Mouse (Mus musculus): ENCODE measurements around the gene Grrp1. TPM values are rescaled to one million over a fixed set of nuclear protein-coding genes. Genes with fewer than 3 reads are reported as not detected.

Gene Grrp1
- polyA plus RNA-seq (2017; shearing (Covaris generic)), result not detected

DNA sequence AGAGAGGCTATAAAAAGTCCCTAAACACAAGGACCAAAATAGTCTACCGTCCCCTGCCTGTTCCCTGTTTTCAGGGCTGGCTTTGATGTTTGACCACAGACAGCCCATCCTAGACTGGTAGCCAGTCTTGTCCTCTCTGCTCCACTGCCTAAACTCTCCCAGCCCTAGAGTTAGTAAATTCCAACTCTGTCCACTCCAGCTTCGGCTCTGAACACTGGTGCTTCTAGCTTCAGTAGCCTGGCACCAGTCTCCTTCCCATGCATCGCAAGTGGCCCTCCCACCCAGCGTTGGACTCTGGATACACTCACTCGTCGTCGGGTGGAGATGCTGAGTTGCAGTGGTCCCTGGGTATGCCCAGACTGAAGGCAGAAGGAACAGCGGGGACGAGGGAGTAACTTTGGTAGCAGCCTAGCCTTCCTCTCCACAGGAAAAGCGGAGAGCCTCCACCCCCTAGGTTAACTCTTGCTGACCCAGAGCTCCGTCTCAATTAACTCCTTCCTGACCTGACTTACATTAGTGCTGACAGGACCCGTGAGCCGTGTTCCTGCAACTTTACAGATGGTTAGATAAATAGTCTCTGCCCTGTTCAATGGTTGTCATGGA, at the start of gene Grrp1:
Grrp1 (minus strand) TSS at position 385 of the 603 bp plus-strand sequence.

DNA sequence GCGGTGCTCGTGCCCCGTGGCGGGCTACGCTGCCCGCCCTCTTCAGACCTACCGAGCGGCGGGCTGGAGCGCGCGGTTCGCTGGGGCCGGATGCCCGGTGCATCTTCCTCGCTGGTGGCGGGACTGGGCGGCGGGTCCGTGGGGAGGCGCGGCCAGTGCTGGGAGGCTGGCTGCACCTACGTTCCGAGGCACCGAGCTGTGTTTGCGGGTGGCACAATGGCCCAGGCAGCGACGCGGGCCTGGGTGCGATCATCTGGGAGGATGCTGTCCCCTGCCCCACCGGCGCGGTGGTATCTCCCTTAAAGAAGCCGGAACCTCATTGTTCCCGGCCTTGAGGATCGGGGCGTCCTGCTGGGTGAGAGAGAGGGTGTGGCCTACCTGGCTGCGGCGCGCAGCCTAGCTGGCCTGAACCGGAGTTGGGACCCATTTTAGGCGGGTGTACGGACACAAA, 33.7 kb upstream of the Grrp1 start, which contains the start of gene Pdik1l:
Pdik1l (minus strand) TSS at position 321 of the 451 bp plus-strand sequence.

DNA sequence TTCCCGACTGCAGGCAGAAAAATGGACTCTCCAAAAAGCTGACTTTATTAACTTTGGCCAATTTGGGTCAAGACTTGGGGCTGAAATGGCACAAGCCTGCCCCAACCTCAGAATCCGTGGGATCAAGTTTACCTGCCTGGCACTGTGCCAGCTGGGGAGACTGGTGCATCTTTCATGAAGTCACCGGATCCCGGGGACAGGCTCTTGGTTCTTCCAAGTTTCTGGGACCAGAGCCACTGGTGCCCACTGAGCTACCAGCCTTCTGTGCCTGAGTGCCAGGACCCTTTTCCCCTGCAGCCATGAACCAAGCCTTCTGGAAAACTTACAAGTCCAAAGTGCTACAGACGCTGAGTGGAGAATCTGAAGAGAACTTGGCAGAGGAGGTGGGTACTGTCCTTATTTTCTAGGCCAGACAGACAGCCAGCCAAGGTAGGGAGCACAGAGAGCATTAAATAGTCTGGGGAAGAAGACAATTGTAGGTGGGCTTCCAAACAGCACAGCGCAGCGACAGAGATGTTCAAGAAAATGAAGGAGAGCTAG, 7.1 kb downstream of the Grrp1 start, which contains the start of gene Gm30191:
Gm30191 (plus strand) TSS at position 217 of the 540 bp plus-strand sequence.

DNA sequence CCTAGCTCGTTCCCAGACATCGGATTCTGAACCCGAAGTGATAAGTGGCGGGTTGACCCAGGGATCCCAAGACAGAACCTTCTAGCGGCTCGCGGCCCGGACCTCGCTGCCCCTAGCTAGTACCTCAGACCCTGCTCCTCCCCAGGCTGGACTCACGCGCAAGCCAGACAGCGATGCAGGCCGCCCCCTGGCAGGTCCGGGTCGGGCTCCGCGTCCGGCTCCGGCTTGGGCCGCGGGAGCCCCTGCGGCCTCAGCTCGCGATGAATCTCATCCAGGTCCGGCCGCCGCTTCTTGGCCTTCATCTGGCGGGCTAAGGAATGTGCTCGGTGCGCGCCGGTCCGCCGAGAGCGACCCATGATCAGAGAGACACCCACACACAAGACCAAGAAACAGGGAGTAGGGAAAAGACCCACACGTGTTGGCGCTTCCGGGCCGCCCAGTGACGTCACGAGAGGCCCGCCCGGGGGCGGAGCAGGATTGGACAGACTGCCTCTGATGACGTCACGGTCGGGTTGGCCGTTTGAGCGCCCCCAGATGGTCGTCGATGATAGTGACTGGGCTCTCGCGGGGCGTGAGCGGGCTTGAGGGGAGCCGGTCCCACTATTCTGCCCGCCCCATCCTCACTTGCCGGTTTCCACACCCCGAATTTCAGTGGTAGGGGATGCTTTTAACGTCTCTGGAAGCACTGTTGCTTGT, 8.6 kb downstream of the Grrp1 start, which contains the start of gene Zfp593:
Zfp593 (minus strand) TSS at position 445 of the 696 bp plus-strand sequence.

DNA sequence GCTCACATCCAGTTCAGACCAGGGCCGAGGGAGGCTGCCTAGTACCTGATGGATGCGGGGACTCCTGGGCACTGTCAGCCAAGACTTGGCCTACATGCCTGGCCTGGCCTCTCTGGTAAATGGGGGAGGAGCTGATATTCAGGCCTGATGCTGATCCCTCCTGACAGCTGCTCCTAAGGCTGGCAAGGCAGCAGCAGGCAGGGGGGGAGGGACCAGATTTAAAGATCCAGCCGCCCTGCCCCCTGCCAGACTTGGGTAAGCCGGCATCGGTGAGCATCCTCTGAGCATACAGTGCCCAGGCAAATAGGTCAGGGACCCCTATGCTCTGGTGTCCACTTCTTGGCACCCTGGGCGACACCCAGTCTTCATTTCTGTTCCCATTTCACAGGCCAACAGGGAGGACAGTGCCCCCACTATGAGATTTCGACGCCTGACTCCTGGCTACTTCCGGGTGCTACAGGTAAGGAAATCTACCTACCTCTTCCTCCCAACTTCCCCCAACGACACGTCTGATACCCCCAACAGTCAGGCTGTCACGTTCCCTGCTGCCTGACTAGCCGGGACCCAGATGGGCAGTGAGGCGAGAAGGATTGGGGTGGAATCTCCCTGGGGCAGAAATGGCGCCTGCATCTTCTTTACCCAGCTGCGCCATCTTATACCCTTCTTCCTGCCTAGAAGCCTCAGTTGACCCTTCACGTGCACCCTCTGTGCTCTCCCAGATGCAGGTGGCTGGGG, 10.2 kb downstream of the Grrp1 start, which contains the start of gene E130218I03Rik:
E130218I03Rik (plus strand) TSS at position 147 of the 735 bp plus-strand sequence.

GRCm38 (mm10) chr4:134238279-134238651, 15.6 kb downstream of the Grrp1 start, which contains the start of gene Cnksr1:
Gene Cnksr1, minus strand, starts transcription at chr4:134238399.

GRCm38 (mm10) chr4:134227194-134227593, 26.7 kb downstream of the Grrp1 start, which contains the start of gene Catsper4:
Gene Catsper4, minus strand, starts transcription at chr4:134227383.

GRCm38 (mm10) chr4:134202904-134203303, 51.0 kb downstream of the Grrp1 start, which contains the start of gene Gm7534:
Gene Gm7534, minus strand, starts transcription at chr4:134203004.

Other genes starting within 250 kb of the Grrp1 start
- not detected for gene Lin28a, start 235.3 kb downstream of the Grrp1 start, polyA plus RNA-seq (2017; shearing (Covaris generic))
- gene Zfp683, start 200.3 kb downstream of the Grrp1 start, polyA plus RNA-seq (2017; shearing (Covaris generic)), result 2.5 TPM
- 18.3 TPM for gene Crybg2, start 193.3 kb downstream of the Grrp1 start, polyA plus RNA-seq (2017; shearing (Covaris generic))
- 2,675 TPM for gene Cd52, start 159.0 kb downstream of the Grrp1 start, polyA plus RNA-seq (2017; shearing (Covaris generic))
- 48.4 TPM for gene Ubxn11, start 151.5 kb downstream of the Grrp1 start, polyA plus RNA-seq (2017; shearing (Covaris generic))
- 1,409 TPM for gene Sh3bgrl3, start 125.3 kb downstream of the Grrp1 start, polyA plus RNA-seq (2017; shearing (Covaris generic))
- gene Cep85, start 67.0 kb downstream of the Grrp1 start, polyA plus RNA-seq (2017; shearing (Covaris generic)), result 89.6 TPM
- gene Gm7534, start 51.1 kb downstream of the Grrp1 start, polyA plus RNA-seq (2017; shearing (Covaris generic)), result not detected
- not detected for gene Catsper4, start 26.7 kb downstream of the Grrp1 start, polyA plus RNA-seq (2017; shearing (Covaris generic))
- gene Cnksr1, start 15.7 kb downstream of the Grrp1 start, polyA plus RNA-seq (2017; shearing (Covaris generic)), result not detected
- gene E130218I03Rik, start 10.4 kb downstream of the Grrp1 start, polyA plus RNA-seq (2017; shearing (Covaris generic)), result 9.3 TPM
- 15.7 TPM for gene Zfp593, start 8.5 kb downstream of the Grrp1 start, polyA plus RNA-seq (2017; shearing (Covaris generic))
- not detected for gene Gm30191, start 7.2 kb downstream of the Grrp1 start, polyA plus RNA-seq (2017; shearing (Covaris generic))
- gene Pdik1l, start 33.8 kb upstream of the Grrp1 start, polyA plus RNA-seq (2017; shearing (Covaris generic)), result 27.9 TPM
- not detected for gene Trim63, start 61.0 kb upstream of the Grrp1 start, polyA plus RNA-seq (2017; shearing (Covaris generic))
- gene Slc30a2, start 89.1 kb upstream of the Grrp1 start, polyA plus RNA-seq (2017; shearing (Covaris generic)), result 1.1 TPM
- gene Extl1, start 129.7 kb upstream of the Grrp1 start, polyA plus RNA-seq (2017; shearing (Covaris generic)), result 2.0 TPM
- gene Pafah2, start 142.2 kb upstream of the Grrp1 start, polyA plus RNA-seq (2017; shearing (Covaris generic)), result 2.5 TPM
- 89.1 TPM for gene Stmn1, start 214.2 kb upstream of the Grrp1 start, polyA plus RNA-seq (2017; shearing (Covaris generic))
- gene Paqr7, start 242.6 kb upstream of the Grrp1 start, polyA plus RNA-seq (2017; shearing (Covaris generic)), result 33.4 TPM

All from inflammation-experienced regulatory T-cells, adult 16 weeks (primary cell).